Comparison of ENCODE assay signal across 8 mouse cellular contexts in the genomic region with DNA sequence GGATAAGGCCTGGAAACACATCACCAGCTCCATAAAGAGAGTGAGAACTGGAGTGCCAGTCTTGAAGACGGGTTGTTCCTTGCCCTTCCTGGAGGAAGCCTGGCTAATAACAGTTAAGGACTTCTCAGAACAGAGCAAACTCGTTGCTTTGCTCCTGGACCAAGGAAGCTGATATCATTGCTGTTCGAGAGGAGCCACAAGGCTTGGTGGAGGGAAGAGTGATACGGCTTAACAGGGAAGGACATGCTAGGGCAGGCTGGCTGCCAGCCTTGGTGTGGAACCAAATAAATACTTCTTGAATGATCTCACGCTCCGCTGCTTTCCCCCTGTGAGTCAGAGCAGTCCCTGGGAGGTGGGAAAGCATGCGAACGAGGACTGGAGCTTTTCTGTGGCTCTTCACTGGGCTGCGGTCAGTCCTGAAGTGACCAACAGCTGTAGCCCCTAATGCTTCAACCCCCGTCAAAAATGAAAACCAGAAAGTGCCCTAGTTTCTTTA. TPM values are rescaled to one million over a fixed set of nuclear protein-coding genes. Genes with fewer than 3 reads are reported as not detected.
DNase-seq lines count a peak whose midpoint lies in the region; ATAC-seq and TF ChIP-seq lines count a peak whose summit lies in the region.

No protein-coding gene starts in this region.

- H3K27ac ChIP-seq in hindbrain, embryonic 11.5 days (ENCODE audit: low read depth, low read length), result no peak overlapping the region
- no peak overlapping the region for H3K27ac ChIP-seq in hindbrain, embryonic 13.5 days
- H3K27ac ChIP-seq in brown adipose tissue, adult 24 weeks (replicated peaks; ENCODE audit: low read depth, low read length), result peak overlapping the region; percentile 77
- 0 out of 2 replicates have a peak overlapping the region, but pooled peaks have one; percentile 3 for H3K27ac ChIP-seq in intestine, postnatal 0 days (ENCODE audit: low read depth, low read length)

- no peak overlapping the region for H3K9ac ChIP-seq in hindbrain, embryonic 11.5 days (ENCODE audit: low read depth, low read length)
- H3K9ac ChIP-seq in hindbrain, embryonic 13.5 days, result no peak overlapping the region
- H3K9ac ChIP-seq in intestine, postnatal 0 days (ENCODE audit: low read depth, low read length), result no peak overlapping the region

- peak; percentile 8 for DNase-seq in hindbrain, embryonic 11.5 days (ENCODE audit: low spot score)
- peak; percentile 87 for DNase-seq in gastrocnemius, postnatal 25 days
- peak; percentile 86 for DNase-seq in lung, postnatal 25 days (ENCODE audit: low spot score)
- DNase-seq in right cerebral cortex, postnatal 14 days, result no peak
- DNase-seq in frontal cortex, postnatal 25 days (ENCODE audit: low spot score in 2 of 2), result no peak

- H3K4me3 ChIP-seq in hindbrain, embryonic 11.5 days (ENCODE audit: low read depth, low read length), result no peak overlapping the region
- H3K4me3 ChIP-seq in hindbrain, embryonic 13.5 days, result no peak overlapping the region
- no peak overlapping the region for H3K4me3 ChIP-seq in brown adipose tissue, adult 24 weeks (ENCODE audit: insufficient read depth, low read depth, low read length)
- no peak overlapping the region for H3K4me3 ChIP-seq in intestine, postnatal 0 days (ENCODE audit: low read depth, low read length)

- TF ChIP-seq CTCF in intestine, postnatal 0 days (IDR thresholded peaks at IDR 0.05; ENCODE audit: low read depth), result no peak

- ATAC-seq in hindbrain, embryonic 11.5 days (ENCODE audit: low FRiP score), result no peak
- no peak for ATAC-seq in hindbrain, embryonic 13.5 days (ENCODE audit: low FRiP score)
- 0 out of 2 replicates have a peak, but pooled peaks have one; percentile 33 for ATAC-seq in intestine, postnatal 0 days

- H3K4me1 ChIP-seq in hindbrain, embryonic 11.5 days (replicated peaks; ENCODE audit: control insufficient read depth, insufficient read depth, low read length), result 0 out of 2 replicates have a peak, but pooled peaks cover 2% of the 10 kb centered on the region
- H3K4me1 ChIP-seq in hindbrain, embryonic 13.5 days (replicated peaks), result peaks cover 17% of the 10 kb centered on the region
- H3K4me1 ChIP-seq in brown adipose tissue, adult 24 weeks (ENCODE audit: control insufficient read depth, insufficient read depth, insufficient read length, low read length), result peaks cover 34% of the 10 kb centered on the region
- H3K4me1 ChIP-seq in intestine, postnatal 0 days (replicated peaks; ENCODE audit: control insufficient read depth, insufficient read depth, low read length), result 0 out of 2 replicates have a peak, but pooled peaks cover 2% of the 10 kb centered on the region

- H3K27me3 ChIP-seq in hindbrain, embryonic 11.5 days (ENCODE audit: control insufficient read depth, insufficient read depth, low read length), result no peaks in the 10 kb centered on the region
- no peaks in the 10 kb centered on the region for H3K27me3 ChIP-seq in hindbrain, embryonic 13.5 days
- no peaks in the 10 kb centered on the region for H3K27me3 ChIP-seq in intestine, postnatal 0 days (replicated peaks; ENCODE audit: control insufficient read depth, insufficient read depth, low read length)

- H3K4me2 ChIP-seq in hindbrain, embryonic 11.5 days (replicated peaks; ENCODE audit: low read depth, low read length), result no peak overlapping the region
- no peak overlapping the region for H3K4me2 ChIP-seq in hindbrain, embryonic 13.5 days
- no peak overlapping the region for H3K4me2 ChIP-seq in intestine, postnatal 0 days (replicated peaks; ENCODE audit: low read depth)

- H3K36me3 ChIP-seq in hindbrain, embryonic 11.5 days (ENCODE audit: control insufficient read depth, insufficient read depth, low read length), result no peaks in the 10 kb centered on the region
- peaks cover 3% of the 10 kb centered on the region for H3K36me3 ChIP-seq in hindbrain, embryonic 13.5 days
- no peaks in the 10 kb centered on the region for H3K36me3 ChIP-seq in intestine, postnatal 0 days (ENCODE audit: control insufficient read depth, insufficient read depth)

- 64% methylated on average over 10 of the region's 10 CpGs for WGBS in hindbrain, embryonic 11.5 days
- 58% methylated on average over 10 of the region's 10 CpGs for WGBS in hindbrain, embryonic 13.5 days
- WGBS in intestine, postnatal 0 days, result 59% methylated on average over 10 of the region's 10 CpGs

- no peaks in the 10 kb centered on the region for H3K9me3 ChIP-seq in hindbrain, embryonic 11.5 days (ENCODE audit: control insufficient read depth, low read length)
- H3K9me3 ChIP-seq in hindbrain, embryonic 13.5 days, result no peaks in the 10 kb centered on the region
- H3K9me3 ChIP-seq in intestine, postnatal 0 days (ENCODE audit: control insufficient read depth), result no peaks in the 10 kb centered on the region

RNA-seq across cellular contexts. Expression of a gene that starts 21.8 kb away (rescaled TPM):
- 10.6 and 11.8 TPM in 2 replicates for polyA plus RNA-seq in hindbrain, embryonic 11.5 days (2014; fragmentation: Nextera tagmentation; extraction: Ambion mirVana)
- polyA plus RNA-seq in hindbrain, embryonic 13.5 days (2015; fragmentation: Nextera tagmentation; extraction: Ambion mirVana), result 21.0 and 23.0 TPM in 2 replicates
- 3.6 and 4.1 TPM in 2 replicates for polyA plus RNA-seq in brown adipose tissue, adult 24 weeks (2012; ENCODE audit: insufficient read depth, insufficient read length, missing spikeins)
- total RNA-seq in gastrocnemius, postnatal 25 days (2021), result 10 to 100 TPM; 43.5 to 45.3 TPM
- 4.9 and 5.1 TPM in 2 replicates for polyA plus RNA-seq in intestine, postnatal 0 days (2015; fragmentation: Nextera tagmentation; extraction: Ambion mirVana)

RNA-seq across cellular contexts. Expression of a gene that starts 39.2 kb away (rescaled TPM):
- 4.5 and 5.0 TPM in 2 replicates for polyA plus RNA-seq in hindbrain, embryonic 11.5 days (2014; fragmentation: Nextera tagmentation; extraction: Ambion mirVana)
- 7.5 and 8.4 TPM in 2 replicates for polyA plus RNA-seq in hindbrain, embryonic 13.5 days (2015; fragmentation: Nextera tagmentation; extraction: Ambion mirVana)
- 2.9 and 4.6 TPM in 2 replicates for polyA plus RNA-seq in brown adipose tissue, adult 24 weeks (2012; ENCODE audit: insufficient read depth, insufficient read length, missing spikeins)
- total RNA-seq in gastrocnemius, postnatal 25 days (2021), result 1 to 10 TPM; 3.2 to 3.3 TPM
- polyA plus RNA-seq in intestine, postnatal 0 days (2015; fragmentation: Nextera tagmentation; extraction: Ambion mirVana), result 6.2 and 6.9 TPM in 2 replicates

RNA-seq across cellular contexts. Expression of a gene that starts 56.1 kb away (rescaled TPM):
- 29.8 and 32.8 TPM in 2 replicates for polyA plus RNA-seq in hindbrain, embryonic 11.5 days (2014; fragmentation: Nextera tagmentation; extraction: Ambion mirVana)
- polyA plus RNA-seq in hindbrain, embryonic 13.5 days (2015; fragmentation: Nextera tagmentation; extraction: Ambion mirVana), result 11.5 and 11.6 TPM in 2 replicates
- polyA plus RNA-seq in brown adipose tissue, adult 24 weeks (2012; ENCODE audit: insufficient read depth, insufficient read length, missing spikeins), result 15.8 and 21.4 TPM in 2 replicates
- total RNA-seq in gastrocnemius, postnatal 25 days (2021), result 10 to 100 TPM; 24.2 to 27.0 TPM
- 8.0 and 8.9 TPM in 2 replicates for polyA plus RNA-seq in intestine, postnatal 0 days (2015; fragmentation: Nextera tagmentation; extraction: Ambion mirVana)

Comparison
In these comparisons a context has a peak if more than half of its experiments do, and no peak if none do; other contexts are left out.
1. DNase-seq: peak in hindbrain, embryonic 11.5 days (single experiment), gastrocnemius, postnatal 25 days (single experiment) and lung, postnatal 25 days (single experiment); none in right cerebral cortex, postnatal 14 days (single experiment) and frontal cortex, postnatal 25 days (0 of 2).
2. H3K27ac ChIP-seq: peak in brown adipose tissue, adult 24 weeks (single experiment) and intestine, postnatal 0 days (single experiment); none in hindbrain, embryonic 11.5 days (single experiment) and hindbrain, embryonic 13.5 days (single experiment).